ENCODE assay signal across 9 mouse cellular contexts in genomic region chr12:34527761-34528160, GRCm38 (mm10).
DNase-seq lines count a peak whose midpoint lies in the region; ATAC-seq and TF ChIP-seq lines count a peak whose summit lies in the region.
"Had no signal": no experiment of that assay in that cellular context is flagged by ENCODE, and none has a peak within 500 bp of the region (broad histone marks: within the 10 kb centered on the region; RNA-seq: fewer than 3 reads in every experiment).

No protein-coding gene starts in this region.

- DNase-seq in kidney, postnatal 0 days (ENCODE audit: low spot score), result peak; percentile 15
- no peak for DNase-seq in kidney, adult 11 months
- peak; percentile 4 for DNase-seq in hindbrain, postnatal 0 days (ENCODE audit: low spot score)
- DNase-seq in right cerebral cortex, adult 18-20 months, result no peak
- no peak for DNase-seq in lung, postnatal 36 days
- no peak for DNase-seq in kidney, adult 18-20 months
- DNase-seq: thymus, postnatal 4 days had no signal

- no peak for TF ChIP-seq CTCF in kidney, postnatal 0 days (IDR thresholded peaks at IDR 0.05; ENCODE audit: low read depth)
- no peak for TF ChIP-seq CTCF in embryonic fibroblast, embryonic 13.5 days (IDR thresholded peaks at IDR 0.05; ENCODE audit: borderline replicate concordance, insufficient read depth, low read length)
- no peak for TF ChIP-seq CTCF in hindbrain, postnatal 0 days (IDR thresholded peaks at IDR 0.05; ENCODE audit: low read depth)

- ATAC-seq in kidney, postnatal 0 days (replicated peaks; ENCODE audit: low FRiP score, low read depth), result no peak
- ATAC-seq in hindbrain, postnatal 0 days, result no peak
- no peak for ATAC-seq in neural tube, embryonic 15.5 days (ENCODE audit: low FRiP score)

- H3K4me1 ChIP-seq in kidney, postnatal 0 days (replicated peaks; ENCODE audit: insufficient read depth, low read length), result 0 out of 2 replicates have a peak, but pooled peaks cover 5% of the 10 kb centered on the region
- H3K4me1 ChIP-seq in embryonic fibroblast, embryonic 13.5 days (ENCODE audit: control insufficient read depth, insufficient read depth, low read length), result peaks cover 4% of the 10 kb centered on the region; the same call in 1 of the 2 replicates
- no peaks in the 10 kb centered on the region for H3K4me1 ChIP-seq in hindbrain, postnatal 0 days (ENCODE audit: insufficient read depth, low read length)
- peaks cover 29% of the 10 kb centered on the region for H3K4me1 ChIP-seq in neural tube, embryonic 15.5 days

- no peaks in the 10 kb centered on the region for H3K27me3 ChIP-seq in kidney, postnatal 0 days (ENCODE audit: insufficient read depth, low read length)
- H3K27me3 ChIP-seq in hindbrain, postnatal 0 days (ENCODE audit: insufficient read depth, low read length), result no peaks in the 10 kb centered on the region
- H3K27me3 ChIP-seq in neural tube, embryonic 15.5 days (replicated peaks), result no peaks in the 10 kb centered on the region

- H3K4me3 ChIP-seq in kidney, postnatal 0 days (replicated peaks; ENCODE audit: low read depth, low read length), result 0 out of 2 replicates have a peak overlapping the region, but pooled peaks have one; percentile 4
- no peak overlapping the region for H3K4me3 ChIP-seq in embryonic fibroblast, embryonic 13.5 days (ENCODE audit: insufficient read depth, low read length)
- peak overlapping the region; percentile 38 for H3K4me3 ChIP-seq in hindbrain, postnatal 0 days (ENCODE audit: low read length)
- H3K4me3 ChIP-seq in neural tube, embryonic 15.5 days (replicated peaks), result peak overlapping the region; percentile 28

- no peaks in the 10 kb centered on the region for H3K9me3 ChIP-seq in kidney, postnatal 0 days (replicated peaks; ENCODE audit: low read length)
- no peaks in the 10 kb centered on the region for H3K9me3 ChIP-seq in hindbrain, postnatal 0 days (ENCODE audit: low read length)
- no peaks in the 10 kb centered on the region for H3K9me3 ChIP-seq in neural tube, embryonic 15.5 days (replicated peaks)

- no peak overlapping the region for H3K9ac ChIP-seq in kidney, postnatal 0 days (ENCODE audit: low read depth, low read length)
- H3K9ac ChIP-seq in hindbrain, postnatal 0 days (replicated peaks; ENCODE audit: low read length), result peak overlapping the region; percentile 43; the same call in 1 of the 2 replicates
- no peak overlapping the region for H3K9ac ChIP-seq in neural tube, embryonic 15.5 days (replicated peaks)

- H3K27ac ChIP-seq in kidney, postnatal 0 days, result no peak overlapping the region
- H3K27ac ChIP-seq in embryonic fibroblast, embryonic 13.5 days (ENCODE audit: insufficient read depth, low read length), result peak overlapping the region; percentile 85; the same call in 1 of the 2 replicates
- H3K27ac ChIP-seq in hindbrain, postnatal 0 days, result peak overlapping the region; percentile 71; the same call in 1 of the 2 replicates
- H3K27ac ChIP-seq in neural tube, embryonic 15.5 days (replicated peaks), result peak overlapping the region; percentile 64

- 44% methylated on average over 4 of the region's 4 CpGs for WGBS in kidney, postnatal 0 days
- 41% methylated on average over 4 of the region's 4 CpGs for WGBS in hindbrain, postnatal 0 days
- 39% methylated on average over 4 of the region's 4 CpGs for WGBS in neural tube, embryonic 15.5 days

- no peak for TF ChIP-seq POLR2A in embryonic fibroblast, embryonic 13.5 days (IDR thresholded peaks at IDR 0.05; ENCODE audit: low read depth, low read length)

- peak overlapping the region; percentile 44 for H3K4me2 ChIP-seq in kidney, postnatal 0 days (ENCODE audit: low read length)
- peak overlapping the region; percentile 59 for H3K4me2 ChIP-seq in hindbrain, postnatal 0 days (ENCODE audit: low read depth, low read length)
- peak overlapping the region; percentile 51 for H3K4me2 ChIP-seq in neural tube, embryonic 15.5 days

- H3K36me3 ChIP-seq in kidney, postnatal 0 days (ENCODE audit: insufficient read depth, low read length), result no peaks in the 10 kb centered on the region
- H3K36me3 ChIP-seq in hindbrain, postnatal 0 days (ENCODE audit: insufficient read depth, low read length), result no peaks in the 10 kb centered on the region
- no peaks in the 10 kb centered on the region for H3K36me3 ChIP-seq in neural tube, embryonic 15.5 days

Comparison
In these comparisons a context has a peak if more than half of its experiments do, and no peak if none do; other contexts are left out.
1. DNase-seq: peak in kidney, postnatal 0 days (single experiment) and hindbrain, postnatal 0 days (single experiment); none in kidney, adult 11 months (single experiment), right cerebral cortex, adult 18-20 months (single experiment), lung, postnatal 36 days (single experiment) and kidney, adult 18-20 months (single experiment).
2. Peak in every context shown above with its lines, with median percentiles within 50 percentile points of each other: H3K4me2 ChIP-seq.